Mouse (Mus musculus) lung, postnatal 0 days (tissue): ENCODE measurements at regions not wholly inside any gene's neighbourhood (a gene's known extent, or its start where the extent isn't known, plus 50 kb on each side); places are given as distances from the start of the nearest gene placed in this dataset.

ENCODE experiments used
- ATAC-seq: fragments of 200-750 bp; cut with Nextera tagmentation; 2 replicates; pipeline ENCODE4 v1.8.0; 2017; ENCODE audit warnings: moderate library complexity
- DNase-seq: peaks from one replicate; pipeline ENCODE4 v3.0.0-alpha.2; 2016; ENCODE audit warnings: low spot score
- H3K27ac ChIP-seq: fragments of 300-500 bp; sonication (generic); 2 replicates; pipeline ENCODE4 v1.5.1; 2014; ENCODE audit warnings: antibody characterized with exemption, mild to moderate bottlenecking, low read length, mixed read lengths
- H3K27me3 ChIP-seq: fragments of 300-500 bp; sonication (generic); replicated peaks from 2 replicates; pipeline ENCODE4 v1.6.1; 2014; ENCODE audit warnings: low read length, mixed read lengths; ENCODE audit not compliant: insufficient read depth
- H3K36me3 ChIP-seq: fragments of 300-500 bp; sonication (generic); 2 replicates; pipeline ENCODE4 v1.6.1; 2014; ENCODE audit warnings: low read length, mixed read lengths; ENCODE audit not compliant: insufficient read depth
- H3K4me1 ChIP-seq: fragments of 300-500 bp; sonication (generic); 2 replicates; pipeline ENCODE4 v1.6.1; 2014; ENCODE audit warnings: antibody characterized with exemption, low read depth, low read length, mixed read lengths; ENCODE audit not compliant: insufficient read depth
- H3K4me2 ChIP-seq: fragments of 300-500 bp; sonication (generic); replicated peaks from 2 replicates; pipeline ENCODE4 v1.6.1; 2014; ENCODE audit warnings: low read depth, mild to moderate bottlenecking, low read length, moderate library complexity, mixed read lengths
- H3K4me3 ChIP-seq: fragments of 300-500 bp; sonication (generic); 2 replicates; pipeline ENCODE4 v1.5.1; 2014; ENCODE audit warnings: low read depth, low read length
- H3K9ac ChIP-seq: fragments of 300-500 bp; sonication (generic); replicated peaks from 2 replicates; pipeline ENCODE4 v1.6.1; 2014; ENCODE audit warnings: low read depth, mild to moderate bottlenecking
- H3K9me3 ChIP-seq: fragments of 300-500 bp; sonication (generic); 2 replicates; pipeline ENCODE4 v1.6.1; 2016; ENCODE audit warnings: low read length, mixed read lengths
- CTCF ChIP-seq: IDR thresholded peaks from 2 replicates; pipeline ENCODE4 v1.5.1; 2016; ENCODE audit warnings: antibody characterized with exemption, mild to moderate bottlenecking
- EP300 ChIP-seq: IDR thresholded peaks from 2 replicates; pipeline ENCODE4 v1.6.1; 2016; ENCODE audit warnings: antibody characterized with exemption, mild to moderate bottlenecking, control low read depth
- WGBS: fragments of 180-500 bp; shearing (Covaris S2); extraction: QIAGEN DNeasy Blood & Tissue Kit; methylation state at CpG from one replicate; pipeline ENCODE4 v1.1.7; 2014; 5-methylcytosine and 5-hydroxymethylcytosine counted together

DNA sequence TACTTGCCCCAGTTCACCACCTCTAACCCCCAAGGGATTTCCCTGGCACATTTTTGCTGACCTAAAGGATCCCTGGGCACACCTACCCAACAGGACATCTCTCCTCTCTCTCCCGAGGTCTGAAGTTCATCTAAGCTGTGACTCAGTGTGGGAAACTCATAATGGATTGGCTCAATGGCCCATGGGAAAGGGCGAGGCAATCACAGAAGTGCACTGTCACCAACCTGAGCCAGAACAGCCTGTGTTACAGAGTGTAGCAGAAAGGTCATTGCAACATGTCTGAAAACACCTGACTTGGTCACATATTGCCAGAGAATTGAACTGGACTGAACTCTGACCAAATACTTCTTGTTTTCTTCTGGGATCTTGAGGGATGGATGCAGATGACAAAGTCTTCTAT lies 89.2 kb upstream of the Jun start:
- no peak overlapping the region for H3K4me3 ChIP-seq
- H3K27me3 ChIP-seq = no peaks in the 10 kb centered on the region
- no peak overlapping the region for H3K27ac ChIP-seq
- WGBS = 75% methylated on average over 2 of the region's 2 CpGs
- H3K9ac ChIP-seq = no peak overlapping the region
- H3K36me3 ChIP-seq = no peaks in the 10 kb centered on the region
- TF ChIP-seq CTCF = no peak
- TF ChIP-seq EP300 = no peak
- no peak for ATAC-seq
- H3K4me1 ChIP-seq = 0 out of 2 replicates have a peak, but pooled peaks cover 3% of the 10 kb centered on the region
- no peak overlapping the region for H3K4me2 ChIP-seq
- no peak for DNase-seq
- H3K9me3 ChIP-seq = no peaks in the 10 kb centered on the region

DNA sequence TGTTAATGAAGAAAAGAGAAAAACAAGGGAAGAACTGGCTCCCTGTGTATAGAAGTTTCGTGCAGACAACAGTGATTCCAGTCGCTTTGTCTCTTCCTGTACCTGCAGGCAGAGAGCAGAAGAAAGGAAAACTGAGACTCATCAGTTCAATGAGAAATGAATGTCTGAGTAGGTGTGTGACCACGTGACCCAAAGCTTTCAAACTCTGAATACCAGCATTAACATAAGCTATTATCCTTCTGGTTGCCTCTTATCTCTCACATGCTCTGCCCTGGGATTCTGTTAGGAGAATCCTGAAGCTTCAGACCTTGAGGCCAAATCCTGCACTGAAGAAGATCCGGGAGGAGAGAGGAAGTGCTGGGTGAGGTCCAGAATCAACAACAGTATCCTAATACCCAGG lies 91.1 kb upstream of the Jun start:
- 60% methylated on average over 4 of the region's 4 CpGs for WGBS
- ATAC-seq (no peak), DNase-seq (no peak)
- TF ChIP-seq CTCF (no peak), EP300 (no peak)
- Histone ChIP-seq H3K4me3 (no peak overlapping the region), H3K36me3 (no peaks in the 10 kb centered on the region), H3K4me2 (no peak overlapping the region), H3K27me3 (no peaks in the 10 kb centered on the region), H3K9me3 (no peaks in the 10 kb centered on the region), H3K9ac (no peak overlapping the region), H3K27ac (0 out of 2 replicates have a peak overlapping the region, but pooled peaks have one; percentile 57), H3K4me1 (0 out of 2 replicates have a peak, but pooled peaks cover 3% of the 10 kb centered on the region)

DNA sequence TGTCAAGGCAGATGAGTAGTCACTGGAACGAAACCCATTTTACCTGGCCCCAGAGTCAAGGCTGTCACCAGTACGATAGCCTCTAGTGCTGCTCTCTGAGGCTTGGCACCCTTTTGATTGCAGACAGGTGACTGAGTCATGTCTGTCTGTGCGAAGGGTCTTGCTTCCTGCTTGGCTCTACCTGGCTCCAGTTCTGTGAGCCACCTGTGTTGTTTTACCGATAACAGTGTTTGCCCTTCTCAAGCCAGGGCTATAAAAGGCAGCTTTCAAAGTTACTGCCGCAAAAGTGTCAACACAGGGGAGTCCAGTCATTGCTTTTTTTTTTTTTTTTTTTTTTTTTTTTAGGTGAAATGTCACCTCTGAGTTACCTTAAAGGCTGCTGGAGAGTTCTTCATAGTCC lies 91.6 kb upstream of the Jun start:
- WGBS = 58% methylated on average over 5 of the region's 5 CpGs
- Histone ChIP-seq H3K9ac (no peak overlapping the region), H3K4me3 (no peak overlapping the region), H3K27me3 (no peaks in the 10 kb centered on the region), H3K9me3 (no peaks in the 10 kb centered on the region), H3K4me1 (0 out of 2 replicates have a peak, but pooled peaks cover 3% of the 10 kb centered on the region), H3K27ac (0 out of 2 replicates have a peak overlapping the region, but pooled peaks have one; percentile 57), H3K4me2 (no peak overlapping the region), H3K36me3 (no peaks in the 10 kb centered on the region)
- DNase-seq = peak; percentile 89
- peak; percentile 95 for ATAC-seq
- TF ChIP-seq EP300 (peak; percentile 85), CTCF (no peak)

DNA sequence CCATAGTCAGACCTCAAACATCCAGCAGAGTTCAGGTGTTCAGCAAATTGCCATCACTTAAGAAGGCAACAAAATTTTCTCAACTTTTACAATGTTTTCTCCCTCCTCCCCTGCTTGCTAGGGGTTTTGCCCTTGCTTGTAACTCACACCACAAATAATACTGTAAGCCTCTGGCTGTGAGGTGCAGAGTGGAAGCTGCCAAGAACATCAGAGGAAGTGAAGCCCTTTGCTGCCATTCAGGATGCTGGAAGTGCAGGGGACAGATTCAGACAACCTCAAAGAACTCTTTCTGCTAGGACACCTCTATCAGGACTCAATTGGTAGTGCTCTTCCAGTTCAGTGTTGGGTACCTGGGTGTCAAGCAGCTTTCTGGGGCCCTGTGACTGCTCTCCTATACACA lies 92.4 kb upstream of the Jun start:
- ATAC-seq (no peak), DNase-seq (no peak)
- no peaks in the 10 kb centered on the region for H3K9me3 ChIP-seq
- no peak overlapping the region for H3K4me2 ChIP-seq
- H3K4me3 ChIP-seq = no peak overlapping the region
- no peaks in the 10 kb centered on the region for H3K36me3 ChIP-seq
- H3K9ac ChIP-seq = no peak overlapping the region
- H3K27me3 ChIP-seq = no peaks in the 10 kb centered on the region
- no peak for TF ChIP-seq CTCF
- no peak for TF ChIP-seq EP300
- no peak overlapping the region for H3K27ac ChIP-seq
- H3K4me1 ChIP-seq = 0 out of 2 replicates have a peak, but pooled peaks cover 3% of the 10 kb centered on the region

DNA sequence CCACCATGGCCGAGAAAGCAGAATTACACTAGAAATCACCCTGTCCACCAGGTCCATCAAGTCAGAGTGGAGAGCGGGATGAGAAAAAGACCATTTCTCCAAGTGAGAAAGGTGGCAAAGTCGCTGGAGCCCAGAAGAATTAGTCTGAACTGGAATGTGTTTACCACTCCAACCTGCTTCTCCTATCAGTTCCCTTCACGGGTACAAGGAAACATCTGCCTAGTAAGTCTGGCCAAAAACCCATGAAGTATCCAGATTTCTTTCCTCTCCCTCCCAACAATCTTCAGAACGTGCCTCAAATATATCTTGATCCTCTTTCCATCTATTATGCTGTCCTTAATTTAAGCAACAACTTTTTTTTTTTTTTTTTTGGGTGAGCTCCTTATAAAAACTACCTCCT lies 94.2 kb upstream of the Jun start:
- Histone ChIP-seq H3K4me1 (0 out of 2 replicates have a peak, but pooled peaks cover 3% of the 10 kb centered on the region), H3K27me3 (no peaks in the 10 kb centered on the region), H3K4me3 (no peak overlapping the region), H3K27ac (no peak overlapping the region), H3K9me3 (no peaks in the 10 kb centered on the region), H3K4me2 (no peak overlapping the region), H3K9ac (no peak overlapping the region), H3K36me3 (no peaks in the 10 kb centered on the region)
- TF ChIP-seq CTCF (no peak), EP300 (no peak)
- DNase-seq (no peak), ATAC-seq (no peak)
- WGBS = 70% methylated on average over 5 of the region's 5 CpGs

DNA sequence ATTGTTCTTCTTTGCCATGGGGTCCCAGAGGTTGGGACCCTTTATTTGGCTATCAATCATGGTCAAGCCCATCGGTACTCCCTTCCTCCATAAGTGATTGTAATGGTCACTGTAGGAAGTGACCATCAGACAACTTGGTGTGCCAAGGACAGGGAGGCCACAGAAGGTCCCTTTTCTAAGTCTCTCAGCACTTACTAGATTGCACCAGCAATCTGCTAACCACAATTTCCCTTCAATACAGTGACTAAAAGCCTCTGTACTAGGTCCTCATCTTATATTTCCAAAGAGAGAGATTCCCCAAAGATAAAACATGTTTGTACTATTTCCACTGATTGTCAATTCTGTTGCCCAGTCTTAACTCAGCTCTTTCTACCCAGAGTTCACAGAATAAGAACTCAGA lies 96.6 kb upstream of the Jun start:
- no peak overlapping the region for H3K9ac ChIP-seq
- no peak for ATAC-seq
- 48% methylated on average over 1 of the region's 1 CpGs for WGBS

DNA sequence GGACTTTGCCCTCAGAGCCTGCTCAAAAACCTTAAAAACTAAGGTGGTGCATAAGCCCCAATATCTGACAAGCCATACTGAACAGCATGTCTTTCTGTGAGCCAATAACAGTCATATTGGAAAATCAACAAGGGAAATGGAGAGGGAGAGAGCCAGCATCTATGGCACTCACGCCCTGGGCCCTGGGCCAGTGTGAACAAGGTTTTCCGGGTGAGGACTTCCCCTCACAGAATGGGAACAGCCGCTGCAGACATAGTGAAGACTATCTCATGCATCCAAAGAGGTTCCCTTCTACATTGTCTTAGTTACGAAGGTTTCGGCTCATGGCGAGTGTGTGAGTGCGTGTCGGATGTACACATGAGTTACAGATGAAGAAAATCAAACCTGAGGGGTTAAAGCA lies 99.7 kb upstream of the Jun start:
- Histone ChIP-seq H3K36me3 (no peaks in the 10 kb centered on the region), H3K27me3 (no peaks in the 10 kb centered on the region), H3K9ac (no peak overlapping the region), H3K27ac (peak overlapping the region; percentile 39; the same call in 1 of the 2 replicates), H3K4me3 (no peak overlapping the region), H3K9me3 (no peaks in the 10 kb centered on the region), H3K4me2 (no peak overlapping the region), H3K4me1 (peaks cover 15% of the 10 kb centered on the region)
- 69% methylated on average over 8 of the region's 8 CpGs for WGBS
- DNase-seq (peak; percentile 36), ATAC-seq (no peak)
- TF ChIP-seq CTCF (no peak), EP300 (peak; percentile 72; the same call in 1 of the 2 replicates)

More for the DNA sequence above, 96.6 kb upstream of the Jun start:
- DNase-seq = no peak
- no peaks in the 10 kb centered on the region for H3K9me3 ChIP-seq
- H3K27me3 ChIP-seq = no peaks in the 10 kb centered on the region
- no peak overlapping the region for H3K4me3 ChIP-seq
- TF ChIP-seq CTCF = no peak
- TF ChIP-seq EP300 = no peak
- 0 out of 2 replicates have a peak, but pooled peaks cover 5% of the 10 kb centered on the region for H3K4me1 ChIP-seq
- H3K4me2 ChIP-seq = no peak overlapping the region
- no peaks in the 10 kb centered on the region for H3K36me3 ChIP-seq
- H3K27ac ChIP-seq = no peak overlapping the region
